Mouse (Mus musculus): Measurements from ENCODE around the gene Cfl2.

Gene Cfl2

GRCm38 (mm10) chr12:54830574-54830973, 32.1 kb downstream of the Cfl2 start:
- peak; percentile 67 to 78 for DNase-seq (ENCODE audit: low spot score in 2 of 2)

GRCm38 (mm10) chr12:54829876-54830275, 32.8 kb downstream of the Cfl2 start:
- DNase-seq (ENCODE audit: low spot score in 2 of 2): no peak

GRCm38 (mm10) chr12:54828043-54828442, 34.6 kb downstream of the Cfl2 start:
- DNase-seq (ENCODE audit: low spot score in 2 of 2): no peak

DNA sequence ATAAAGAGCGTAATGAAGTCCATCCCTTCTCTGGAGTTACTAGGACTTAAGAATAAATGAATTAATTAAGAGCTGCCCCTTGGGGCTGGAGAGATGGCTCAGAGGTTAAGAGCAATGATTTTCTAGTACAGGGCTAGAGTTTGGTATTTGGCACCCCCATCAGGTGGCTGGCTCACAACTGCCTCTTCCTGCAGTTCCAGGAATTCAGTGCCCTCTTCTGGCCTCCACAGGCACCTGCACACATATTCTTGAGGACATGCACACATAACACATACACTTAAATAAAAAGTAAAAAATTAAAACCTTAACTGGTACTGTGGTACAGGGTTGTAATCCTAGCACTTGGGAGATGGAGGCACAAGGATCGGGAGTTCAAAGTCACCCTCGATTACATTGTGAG, 37.5 kb downstream of the Cfl2 start:
- DNase-seq (ENCODE audit: low spot score in 2 of 2): no peak

DNA sequence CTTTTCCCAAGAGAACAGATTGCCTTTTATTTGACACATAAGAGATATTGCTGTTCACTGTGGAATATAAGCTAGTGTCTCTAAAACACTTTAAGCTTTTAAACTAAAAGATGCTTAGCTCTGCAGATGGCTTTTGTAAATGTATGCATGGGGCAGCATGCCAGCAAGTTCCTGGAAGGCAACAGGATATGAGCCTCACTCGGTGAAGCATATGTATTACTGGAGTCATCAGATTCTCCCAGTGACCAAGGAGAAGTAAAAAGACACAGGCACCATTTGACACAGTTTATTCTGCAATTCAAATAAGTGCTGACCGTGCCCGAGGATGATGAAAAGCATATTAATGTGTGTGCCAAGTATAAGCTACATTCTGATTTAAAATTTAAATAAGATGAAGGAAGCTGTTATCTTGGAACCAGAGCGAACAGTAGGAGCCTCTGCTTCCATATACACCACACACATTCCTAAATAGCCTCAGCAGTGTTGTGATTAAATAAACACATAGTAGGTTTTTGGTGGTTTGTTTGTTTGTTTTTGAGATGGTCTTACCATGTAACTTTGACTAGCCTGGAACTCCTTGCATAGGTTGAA, 39.7 kb downstream of the Cfl2 start:
- DNase-seq (ENCODE audit: low spot score in 2 of 2): no peak

DNA sequence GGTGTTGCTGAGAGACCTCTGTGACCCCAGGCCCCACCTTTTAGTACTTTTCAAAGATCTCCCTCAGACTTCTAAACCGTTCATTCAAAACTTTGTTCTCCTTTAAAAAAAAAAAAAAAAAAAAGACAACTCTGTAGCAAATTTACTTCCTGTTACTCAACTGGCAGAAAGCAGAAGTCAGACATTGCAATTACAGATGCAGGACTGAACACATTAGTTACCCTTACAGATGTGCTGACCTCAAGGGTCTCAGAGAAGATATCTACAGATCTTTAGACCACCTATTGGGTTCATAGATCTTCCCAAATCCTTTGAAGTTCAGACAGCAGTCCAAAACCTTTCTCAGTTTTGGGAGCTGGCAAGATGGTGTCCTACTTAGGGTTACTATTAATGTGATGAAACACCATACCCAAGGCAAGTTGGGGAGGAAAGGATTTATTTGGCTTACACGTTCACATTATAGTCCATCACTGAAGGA, 42.0 kb downstream of the Cfl2 start:
- DNase-seq (ENCODE audit: low spot score in 2 of 2): no peak

GRCm38 (mm10) chr12:54819181-54819935, 43.3 kb downstream of the Cfl2 start:
- DNase-seq (ENCODE audit: low spot score in 2 of 2): no peak

DNA sequence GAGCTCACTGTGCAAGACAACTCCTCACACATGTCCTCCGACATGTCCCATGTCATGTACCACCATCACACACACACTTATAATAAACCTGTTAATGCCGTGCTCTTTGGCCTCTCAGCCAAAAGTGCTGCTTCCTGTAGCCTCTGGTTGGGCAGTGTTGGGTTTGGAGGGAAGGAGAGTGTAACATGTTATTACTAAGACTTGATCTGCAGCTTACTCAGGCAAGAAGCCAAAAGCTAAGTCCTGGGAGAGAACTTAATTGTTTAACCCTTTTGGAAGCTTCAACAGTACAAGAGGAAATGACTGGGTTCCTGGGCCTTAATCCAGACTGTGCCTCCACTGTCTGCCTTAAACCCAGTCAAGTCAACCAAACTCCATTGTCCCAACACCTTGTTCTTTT, 52.5 kb downstream of the Cfl2 start:
- DNase-seq (ENCODE audit: low spot score in 2 of 2): no peak
